In genomic region chr19:57181317-57181716, GRCm38 (mm10) we compare ENCODE assay signal across 15 mouse cellular contexts.
DNase-seq lines count a peak whose midpoint lies in the region; ATAC-seq and TF ChIP-seq lines count a peak whose summit lies in the region.
"Had no signal": no experiment of that assay in that cellular context is flagged by ENCODE, and none has a peak within 500 bp of the region (broad histone marks: within the 10 kb centered on the region; RNA-seq: fewer than 3 reads in every experiment).

No protein-coding gene starts in this region.

- DNase-seq in hindbrain, embryonic 10.5 days (ENCODE audit: low spot score), result no peak
- DNase-seq in hindbrain, embryonic 11.5 days (ENCODE audit: low spot score), result no peak
- DNase-seq in cerebellum, adult 9-11 months, result peak; percentile 69
- DNase-seq in heart, postnatal 0 days (ENCODE audit: low spot score), result no peak
- DNase-seq in liver, embryonic 14.5 days (ENCODE audit: low read depth in 3 of 3, low spot score in 3 of 3), result no peak
- no peak for DNase-seq in gastrocnemius, postnatal 25 days
- DNase-seq in embryo, embryonic 11 days, result no peak
- DNase-seq: gastrocnemius, postnatal 36 days; lung, postnatal 10 days had no signal

- WGBS in hindbrain, embryonic 10.5 days, result 95% methylated on average over 6 of the region's 6 CpGs
- 81% methylated on average over 6 of the region's 6 CpGs for WGBS in hindbrain, embryonic 11.5 days
- 90% methylated on average over 6 of the region's 6 CpGs for WGBS in heart, postnatal 0 days
- 68% methylated on average over 6 of the region's 6 CpGs for WGBS in liver, embryonic 14.5 days (ENCODE audit: insufficient replicate concordance)
- WGBS in forebrain, embryonic 16.5 days, result 95% methylated on average over 6 of the region's 6 CpGs

- ATAC-seq in hindbrain, embryonic 11.5 days (ENCODE audit: low FRiP score), result no peak
- no peak for ATAC-seq in heart, postnatal 0 days (ENCODE audit: insufficient read depth, low read depth)
- ATAC-seq in liver, embryonic 14.5 days (ENCODE audit: insufficient read depth), result no peak
- ATAC-seq in forebrain, embryonic 16.5 days, result no peak
- ATAC-seq: inflammation-experienced regulatory T-cells, adult 6 months had no signal

- H3K4me3 ChIP-seq in hindbrain, embryonic 10.5 days, result no peak overlapping the region
- H3K4me3 ChIP-seq in hindbrain, embryonic 11.5 days (ENCODE audit: low read depth, low read length), result no peak overlapping the region
- H3K4me3 ChIP-seq in heart, postnatal 0 days (ENCODE audit: low read depth, low read length), result no peak overlapping the region
- H3K4me3 ChIP-seq in liver, embryonic 14.5 days (ENCODE audit: insufficient read depth in 1 of 2, low read depth in 2 of 2, low read length in 2 of 2), result no peak overlapping the region
- H3K4me3 ChIP-seq in forebrain, embryonic 16.5 days (replicated peaks; ENCODE audit: low read length), result no peak overlapping the region
- H3K4me3 ChIP-seq: forebrain, embryonic 10.5 days; left cerebral cortex, adult 2 months; neural tube, embryonic 13.5 days had no signal

- 0 out of 2 replicates have a peak overlapping the region, but pooled peaks have one; percentile 19 for H3K27ac ChIP-seq in hindbrain, embryonic 10.5 days
- H3K27ac ChIP-seq in hindbrain, embryonic 11.5 days (ENCODE audit: low read depth, low read length), result no peak overlapping the region
- peak overlapping the region; percentile 73 for H3K27ac ChIP-seq in heart, postnatal 0 days (ENCODE audit: low read depth)
- H3K27ac ChIP-seq in liver, embryonic 14.5 days, result no peak overlapping the region; the same call in 1 of the 2 replicates
- no peak overlapping the region for H3K27ac ChIP-seq in forebrain, embryonic 16.5 days (ENCODE audit: low read length)
- H3K27ac ChIP-seq: forebrain, embryonic 10.5 days; neural tube, embryonic 13.5 days had no signal

- no peak overlapping the region for H3K4me2 ChIP-seq in hindbrain, embryonic 11.5 days (replicated peaks; ENCODE audit: low read depth, low read length)
- no peak overlapping the region for H3K4me2 ChIP-seq in heart, postnatal 0 days (ENCODE audit: low read depth, low read length)
- peak overlapping the region; percentile 27 for H3K4me2 ChIP-seq in liver, embryonic 14.5 days (ENCODE audit: low read depth)
- H3K4me2 ChIP-seq in forebrain, embryonic 16.5 days (ENCODE audit: low read length), result no peak overlapping the region
- H3K4me2 ChIP-seq: midbrain, embryonic 11.5 days; neural tube, embryonic 13.5 days had no signal

- TF ChIP-seq EP300 in heart, postnatal 0 days (IDR thresholded peaks at IDR 0.05; ENCODE audit: low read depth), result no peak
- no peak for TF ChIP-seq EP300 in liver, embryonic 14.5 days (IDR thresholded peaks at IDR 0.05; ENCODE audit: low read depth)

- no peak overlapping the region for H3K9ac ChIP-seq in hindbrain, embryonic 11.5 days (ENCODE audit: low read depth, low read length)
- no peak overlapping the region for H3K9ac ChIP-seq in heart, postnatal 0 days (replicated peaks; ENCODE audit: low read depth, low read length)
- H3K9ac ChIP-seq in liver, embryonic 14.5 days (replicated peaks), result no peak overlapping the region
- no peak overlapping the region for H3K9ac ChIP-seq in forebrain, embryonic 16.5 days (replicated peaks; ENCODE audit: low read depth, low read length)
- H3K9ac ChIP-seq: neural tube, embryonic 13.5 days had no signal

- no peaks in the 10 kb centered on the region for H3K9me3 ChIP-seq in hindbrain, embryonic 10.5 days
- H3K9me3 ChIP-seq in hindbrain, embryonic 11.5 days (ENCODE audit: control insufficient read depth, low read length), result no peaks in the 10 kb centered on the region
- no peaks in the 10 kb centered on the region for H3K9me3 ChIP-seq in heart, postnatal 0 days (replicated peaks; ENCODE audit: control insufficient read depth, low read length)
- H3K9me3 ChIP-seq in liver, embryonic 14.5 days (ENCODE audit: control insufficient read depth, low read length), result no peaks in the 10 kb centered on the region
- no peaks in the 10 kb centered on the region for H3K9me3 ChIP-seq in forebrain, embryonic 16.5 days (ENCODE audit: control insufficient read depth, low read length)
- H3K9me3 ChIP-seq: forebrain, embryonic 10.5 days; neural tube, embryonic 13.5 days had no signal

- H3K36me3 ChIP-seq in hindbrain, embryonic 10.5 days, result no peaks in the 10 kb centered on the region
- H3K36me3 ChIP-seq in hindbrain, embryonic 11.5 days (ENCODE audit: control insufficient read depth, insufficient read depth, low read length), result no peaks in the 10 kb centered on the region
- peaks cover 17% of the 10 kb centered on the region; the same call in 1 of the 2 replicates for H3K36me3 ChIP-seq in heart, postnatal 0 days (replicated peaks; ENCODE audit: control insufficient read depth, insufficient read depth, low read length)
- no peaks in the 10 kb centered on the region for H3K36me3 ChIP-seq in liver, embryonic 14.5 days (replicated peaks; ENCODE audit: control insufficient read depth, insufficient read depth, low read depth)
- H3K36me3 ChIP-seq in forebrain, embryonic 16.5 days (ENCODE audit: control insufficient read depth, insufficient read depth), result no peaks in the 10 kb centered on the region
- H3K36me3 ChIP-seq: forebrain, embryonic 10.5 days; neural tube, embryonic 13.5 days had no signal

- H3K27me3 ChIP-seq in hindbrain, embryonic 10.5 days (ENCODE audit: insufficient read depth, poor library complexity, severe bottlenecking), result no peaks in the 10 kb centered on the region
- no peaks in the 10 kb centered on the region for H3K27me3 ChIP-seq in hindbrain, embryonic 11.5 days (ENCODE audit: control insufficient read depth, insufficient read depth, low read length)
- no peaks in the 10 kb centered on the region for H3K27me3 ChIP-seq in heart, postnatal 0 days (ENCODE audit: control insufficient read depth, insufficient read depth, low read length)
- H3K27me3 ChIP-seq in liver, embryonic 14.5 days (ENCODE audit: control insufficient read depth, insufficient read depth, low read length), result no peaks in the 10 kb centered on the region
- H3K27me3 ChIP-seq in forebrain, embryonic 16.5 days (replicated peaks; ENCODE audit: control insufficient read depth, insufficient read depth, low read length), result no peaks in the 10 kb centered on the region
- H3K27me3 ChIP-seq: neural tube, embryonic 13.5 days had no signal

- H3K4me1 ChIP-seq in hindbrain, embryonic 10.5 days (replicated peaks), result 0 out of 2 replicates have a peak, but pooled peaks cover 4% of the 10 kb centered on the region
- no peaks in the 10 kb centered on the region for H3K4me1 ChIP-seq in hindbrain, embryonic 11.5 days (replicated peaks; ENCODE audit: control insufficient read depth, insufficient read depth, low read length)
- peaks cover 64% of the 10 kb centered on the region for H3K4me1 ChIP-seq in heart, postnatal 0 days (ENCODE audit: control insufficient read depth, insufficient read depth)
- peaks cover 0 to 15% of the 10 kb centered on the region in 2 experiments; a peak in 3 of 4 replicates for H3K4me1 ChIP-seq in liver, embryonic 14.5 days (replicated peaks; ENCODE audit: control insufficient read depth in 2 of 2, insufficient read depth in 2 of 2, low read length in 1 of 2)
- H3K4me1 ChIP-seq in forebrain, embryonic 16.5 days (replicated peaks; ENCODE audit: control insufficient read depth, insufficient read depth, low read length), result no peaks in the 10 kb centered on the region

- no peak for TF ChIP-seq CTCF in heart, postnatal 0 days (IDR thresholded peaks at IDR 0.05; ENCODE audit: low read depth)
- TF ChIP-seq CTCF in liver, embryonic 14.5 days (IDR thresholded peaks at IDR 0.05; ENCODE audit: low read depth), result no peak

Comparison
In these comparisons a context has a peak if more than half of its experiments do, and no peak if none do; other contexts are left out.
1. H3K27ac ChIP-seq: peak in hindbrain, embryonic 10.5 days (single experiment) and heart, postnatal 0 days (single experiment); none in hindbrain, embryonic 11.5 days (single experiment), liver, embryonic 14.5 days (single experiment) and forebrain, embryonic 16.5 days (single experiment).